Mouse (Mus musculus): ENCODE data around the gene Igfals.

DNA sequence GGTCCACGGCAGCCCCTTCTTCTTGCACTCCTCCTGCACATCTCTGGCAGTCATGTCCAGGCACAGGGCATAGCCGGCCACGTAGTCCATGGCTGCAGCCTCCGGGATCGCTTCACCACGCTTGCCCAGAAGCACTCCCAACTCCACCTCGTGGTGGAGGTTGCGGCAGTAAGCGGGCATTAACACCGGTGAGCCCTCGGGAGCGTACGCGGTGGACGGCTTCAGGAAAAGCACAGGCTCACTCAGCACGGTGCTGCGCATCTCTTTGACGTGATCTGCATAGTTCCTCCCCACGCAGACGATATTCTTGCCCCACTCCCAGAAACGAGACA, 16.1 kb upstream of the Igfals start:
- TF ChIP-seq GATA1 (IDR thresholded peaks at IDR 0.05; ENCODE audit: low read length) (no peak), TAL1 (IDR thresholded peaks at IDR 0.05; ENCODE audit: low read length) (no peak)
